ENCODE assay signal across 20 mouse cellular contexts in genomic region chr9:43720046-43720445, GRCm38 (mm10). TPM values are rescaled to one million over a fixed set of nuclear protein-coding genes. Genes with fewer than 3 reads are reported as not detected.
DNase-seq lines count a peak whose midpoint lies in the region; ATAC-seq lines count a peak whose summit lies in the region.
"Had no signal": no experiment of that assay in that cellular context is flagged by ENCODE, and none has a peak within 500 bp of the region (broad histone marks: within the 10 kb centered on the region; RNA-seq: fewer than 3 reads in every experiment).

No protein-coding gene starts in this region.

- intact Hi-C loops in heart, postnatal 25 days (cut with DNase I) = no loop called here

- 0 out of 2 replicates have a peak, but pooled peaks cover 2% of the 10 kb centered on the region for H3K4me1 ChIP-seq in limb, embryonic 15.5 days
- H3K4me1 ChIP-seq in limb, embryonic 10.5 days = peaks cover 11% of the 10 kb centered on the region
- H3K4me1 ChIP-seq in stomach, embryonic 14.5 days (ENCODE audit: control insufficient read depth, insufficient read depth, low read length) = no peaks in the 10 kb centered on the region
- no peaks in the 10 kb centered on the region for H3K4me1 ChIP-seq in hindbrain, embryonic 11.5 days (replicated peaks; ENCODE audit: control insufficient read depth, insufficient read depth, low read length)
- H3K4me1 ChIP-seq: midbrain, embryonic 15.5 days had no signal

- H3K36me3 ChIP-seq in limb, embryonic 15.5 days = no peaks in the 10 kb centered on the region
- H3K36me3 ChIP-seq in limb, embryonic 10.5 days = no peaks in the 10 kb centered on the region
- no peaks in the 10 kb centered on the region for H3K36me3 ChIP-seq in stomach, embryonic 14.5 days (ENCODE audit: control insufficient read depth, insufficient read depth, low read length)
- no peaks in the 10 kb centered on the region for H3K36me3 ChIP-seq in hindbrain, embryonic 11.5 days (ENCODE audit: control insufficient read depth, insufficient read depth, low read length)
- H3K36me3 ChIP-seq: midbrain, embryonic 15.5 days had no signal

- WGBS in limb, embryonic 15.5 days = 44% methylated on average over 1 of the region's 1 CpGs
- 53% methylated on average over 1 of the region's 1 CpGs for WGBS in limb, embryonic 10.5 days
- WGBS in stomach, embryonic 14.5 days = 60% methylated on average over 1 of the region's 1 CpGs
- WGBS in hindbrain, embryonic 11.5 days = 89% methylated on average over 1 of the region's 1 CpGs

- no peaks in the 10 kb centered on the region for H3K27me3 ChIP-seq in limb, embryonic 15.5 days
- H3K27me3 ChIP-seq in limb, embryonic 10.5 days (ENCODE audit: low read depth, poor library complexity, severe bottlenecking) = no peaks in the 10 kb centered on the region
- no peaks in the 10 kb centered on the region for H3K27me3 ChIP-seq in stomach, embryonic 14.5 days (ENCODE audit: control insufficient read depth, insufficient read depth, low read length)
- no peaks in the 10 kb centered on the region for H3K27me3 ChIP-seq in hindbrain, embryonic 11.5 days (ENCODE audit: control insufficient read depth, insufficient read depth, low read length)
- H3K27me3 ChIP-seq: forebrain, embryonic 13.5 days; midbrain, embryonic 15.5 days had no signal

- peak; percentile 94 for DNase-seq in heart, adult 11 months
- no peak for DNase-seq in heart, postnatal 25 days (ENCODE audit: low spot score)
- no peak for DNase-seq in limb, embryonic 10.5 days (ENCODE audit: low spot score)
- peak; percentile 46 to 64 for DNase-seq in urinary bladder, postnatal 36 days (ENCODE audit: low spot score in 2 of 2)
- no peak for DNase-seq in embryo, embryonic 10 days (ENCODE audit: low spot score)
- no peak for DNase-seq in hindbrain, embryonic 11.5 days (ENCODE audit: low spot score)
- DNase-seq: adrenal gland, postnatal 14 days; cerebellum, adult 11 months; kidney, adult 18-20 months; left cerebral cortex, postnatal 4 days; thymus, adult 2 months had no signal

- no peak for ATAC-seq in limb, embryonic 15.5 days (ENCODE audit: insufficient number of reproducible peaks, low FRiP score, low TSS enrichment, low read depth)
- ATAC-seq in stomach, embryonic 14.5 days (ENCODE audit: insufficient number of reproducible peaks, insufficient read depth, low FRiP score, low read depth) = peak; percentile 28; the same call in 1 of the 2 replicates
- ATAC-seq in hindbrain, embryonic 11.5 days (ENCODE audit: low FRiP score) = no peak
- ATAC-seq: forebrain, embryonic 13.5 days; midbrain, embryonic 15.5 days had no signal

- no peak overlapping the region for H3K4me3 ChIP-seq in limb, embryonic 15.5 days
- no peak overlapping the region for H3K4me3 ChIP-seq in limb, embryonic 10.5 days
- H3K4me3 ChIP-seq in stomach, embryonic 14.5 days (ENCODE audit: low read depth, low read length) = no peak overlapping the region
- no peak overlapping the region for H3K4me3 ChIP-seq in hindbrain, embryonic 11.5 days (ENCODE audit: low read depth, low read length)
- H3K4me3 ChIP-seq: erythroblast, embryonic 14.5 days; forebrain, embryonic 13.5 days; layer of hippocampus, adult 2 months; left cerebral cortex, adult 2 months; midbrain, embryonic 15.5 days; myocyte had no signal

- H3K27ac ChIP-seq in limb, embryonic 15.5 days = 0 out of 2 replicates have a peak overlapping the region, but pooled peaks have one; percentile 9
- no peak overlapping the region for H3K27ac ChIP-seq in limb, embryonic 10.5 days
- no peak overlapping the region for H3K27ac ChIP-seq in stomach, embryonic 14.5 days (ENCODE audit: low read length)
- H3K27ac ChIP-seq in hindbrain, embryonic 11.5 days (ENCODE audit: low read depth, low read length) = no peak overlapping the region
- H3K27ac ChIP-seq: forebrain, embryonic 13.5 days; left cerebral cortex, adult 2 months; midbrain, embryonic 15.5 days had no signal

- no peaks in the 10 kb centered on the region for H3K9me3 ChIP-seq in limb, embryonic 15.5 days
- no peaks in the 10 kb centered on the region for H3K9me3 ChIP-seq in limb, embryonic 10.5 days (replicated peaks)
- H3K9me3 ChIP-seq in stomach, embryonic 14.5 days (ENCODE audit: control insufficient read depth, low read depth, low read length) = no peaks in the 10 kb centered on the region
- no peaks in the 10 kb centered on the region for H3K9me3 ChIP-seq in hindbrain, embryonic 11.5 days (ENCODE audit: control insufficient read depth, low read length)
- H3K9me3 ChIP-seq: forebrain, embryonic 13.5 days; midbrain, embryonic 15.5 days had no signal

- H3K4me2 ChIP-seq in limb, embryonic 15.5 days = no peak overlapping the region
- no peak overlapping the region for H3K4me2 ChIP-seq in stomach, embryonic 14.5 days (replicated peaks; ENCODE audit: low read depth, low read length)
- H3K4me2 ChIP-seq in hindbrain, embryonic 11.5 days (replicated peaks; ENCODE audit: low read depth, low read length) = no peak overlapping the region
- H3K4me2 ChIP-seq: forebrain, embryonic 13.5 days; liver, embryonic 11.5 days; midbrain, embryonic 15.5 days had no signal

- no peak overlapping the region for H3K9ac ChIP-seq in limb, embryonic 15.5 days
- H3K9ac ChIP-seq in stomach, embryonic 14.5 days (replicated peaks; ENCODE audit: low read depth, low read length) = no peak overlapping the region
- no peak overlapping the region for H3K9ac ChIP-seq in hindbrain, embryonic 11.5 days (ENCODE audit: low read depth, low read length)
- H3K9ac ChIP-seq: forebrain, embryonic 13.5 days; midbrain, embryonic 15.5 days had no signal

RNA-seq across cellular contexts. Expression of gene Nectin1, which starts 23.7 kb away (rescaled TPM):
- 1 to 10 TPM; 3.0 to 3.6 TPM for total RNA-seq in heart, postnatal 25 days (2021)
- 11.9 and 13.5 TPM in 2 replicates for polyA plus RNA-seq in limb, embryonic 15.5 days (2015; fragmentation: Nextera tagmentation; extraction: Ambion mirVana)
- 3.8 and 4.2 TPM in 2 replicates for polyA plus RNA-seq in limb, embryonic 10.5 days (2016; fragmentation: Nextera tagmentation; extraction: Ambion mirVana)
- 10.5 and 11.1 TPM in 2 replicates for polyA plus RNA-seq in stomach, embryonic 14.5 days (2014; fragmentation: Nextera tagmentation; extraction: Ambion mirVana)
- polyA plus RNA-seq in hindbrain, embryonic 11.5 days (2014; fragmentation: Nextera tagmentation; extraction: Ambion mirVana) = 8.5 and 10.9 TPM in 2 replicates

Comparison
In these comparisons a context has a peak if more than half of its experiments do, and no peak if none do; other contexts are left out.
1. DNase-seq: peak in heart, adult 11 months (single experiment) and urinary bladder, postnatal 36 days (2 of 2); none in heart, postnatal 25 days (single experiment), limb, embryonic 10.5 days (single experiment), embryo, embryonic 10 days (single experiment) and hindbrain, embryonic 11.5 days (single experiment).